Mouse (Mus musculus) embryo, embryonic 10 days (tissue): ENCODE measurements around the gene Ms4a4d.
"Not testable (repeated sequence)": the region's sequence is repeated elsewhere in the genome, so short reads cannot be mapped to it uniquely, and the experiment has no call there.

Experiments
- DNase-seq: peaks from one replicate; pipeline ENCODE4 v3.0.0-alpha.2; 2015; ENCODE audit warnings: low spot score

Gene Ms4a4d

GRCm38 (mm10) chr19:11536593-11536992, at the start of gene Ms4a4d:
Gene Ms4a4d (plus strand): TSS chr19:11536801.
- peak; percentile 4 for DNase-seq

DNA sequence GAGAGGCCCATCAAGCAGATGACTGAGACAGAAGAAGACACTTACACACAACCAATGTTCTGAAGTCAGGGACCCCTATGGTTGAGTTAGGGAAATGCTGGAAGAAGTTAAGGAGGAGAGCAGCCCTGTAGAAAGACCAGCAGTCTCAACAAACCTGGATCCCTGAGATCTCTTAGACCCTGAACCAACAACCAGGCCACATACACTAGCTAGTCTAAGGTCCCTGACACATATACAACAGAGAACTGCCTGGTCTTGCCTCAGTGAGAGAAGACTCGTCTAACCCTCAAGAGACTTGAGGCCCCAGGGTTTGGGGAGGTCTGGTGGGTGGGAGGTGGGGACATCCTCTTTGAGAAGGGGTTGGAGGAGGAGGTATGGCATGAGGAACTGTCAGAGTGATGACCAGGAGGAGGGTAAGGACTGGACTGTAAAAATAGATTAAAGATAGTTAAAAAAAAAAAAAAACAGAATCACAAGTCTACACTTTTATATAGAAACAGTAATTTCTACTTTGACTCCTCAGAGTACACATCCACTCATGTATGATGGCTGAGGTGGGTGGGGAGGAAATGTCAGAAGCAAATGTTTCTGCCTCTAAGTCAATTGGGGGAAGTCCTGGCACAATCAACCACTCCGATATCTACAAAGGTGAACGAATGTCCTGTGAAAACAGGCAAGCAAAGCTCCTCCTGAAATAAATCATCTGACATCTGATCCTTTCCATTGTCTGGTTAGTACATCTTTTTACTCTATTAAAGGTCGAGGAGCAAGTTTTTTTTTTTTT, 45.0 kb upstream of the Ms4a4d start:
- DNase-seq = no peak

- DNase-seq = no peak
Measured at GRCm38 (mm10) chr19:11492671-11493070, 43.9 kb upstream of the Ms4a4d start.

GRCm38 (mm10) chr19:11494519-11494918, 42.1 kb upstream of the Ms4a4d start:
- DNase-seq = no peak

DNA sequence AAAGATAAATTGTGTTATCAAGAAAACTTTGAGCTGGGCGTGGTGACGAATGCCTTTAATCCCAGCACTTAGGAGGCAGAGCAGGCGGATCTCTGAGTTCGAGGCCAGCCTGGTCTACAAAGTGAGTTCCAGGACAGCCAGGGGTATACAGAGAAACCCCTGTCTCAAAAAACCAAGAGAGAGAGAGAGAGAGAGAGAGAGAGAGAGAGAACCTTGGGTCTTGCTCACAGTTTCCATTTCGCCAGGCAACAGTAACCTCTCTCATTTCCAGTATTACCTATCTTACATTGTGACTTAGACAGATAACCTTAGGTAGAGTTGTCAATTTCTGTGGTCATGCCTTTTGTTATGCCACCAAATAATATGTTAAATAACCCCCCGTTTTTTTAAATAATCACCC, 40.2 kb upstream of the Ms4a4d start:
- no peak for DNase-seq

DNA sequence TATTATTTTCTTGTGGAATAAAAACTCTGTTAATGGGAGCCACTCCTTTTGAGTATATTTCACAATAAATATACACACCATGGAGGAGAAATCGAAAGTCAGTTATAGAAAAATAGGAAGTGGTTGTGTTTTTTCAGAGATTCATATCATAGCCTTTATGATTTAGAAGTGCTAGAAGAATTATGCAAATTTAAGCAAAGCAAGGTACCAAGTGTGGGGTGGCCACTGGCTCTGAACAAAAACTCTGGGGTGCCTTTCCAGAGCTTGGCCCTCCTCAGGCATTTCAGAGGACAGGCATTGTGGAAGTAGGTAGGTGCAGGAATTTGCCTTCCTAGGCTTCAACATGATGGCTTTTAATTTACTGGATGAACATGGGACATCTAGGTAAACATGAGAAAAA, 39.3 kb upstream of the Ms4a4d start:
- not testable (repeated sequence) for DNase-seq

GRCm38 (mm10) chr19:11500796-11501195, 35.8 kb upstream of the Ms4a4d start:
- no peak for DNase-seq

DNA sequence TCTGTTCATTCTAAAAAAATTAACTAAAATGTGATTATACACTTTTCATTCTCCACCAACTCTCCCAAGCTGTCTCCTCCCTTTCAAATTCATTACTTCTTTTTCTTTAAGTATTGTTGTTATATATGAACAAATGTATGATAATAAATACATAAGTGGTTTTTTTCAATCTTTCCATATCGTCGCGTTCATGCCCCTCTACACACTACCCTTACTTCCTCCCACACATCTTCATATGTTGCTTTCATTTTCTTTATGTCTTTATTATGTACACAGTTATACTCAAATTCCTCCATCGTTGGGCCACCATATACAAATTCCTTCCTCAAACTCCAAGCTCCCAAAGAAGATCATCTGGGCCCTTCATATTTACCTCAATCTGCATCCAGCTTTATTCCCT, 35.3 kb upstream of the Ms4a4d start:
- no peak for DNase-seq

DNA sequence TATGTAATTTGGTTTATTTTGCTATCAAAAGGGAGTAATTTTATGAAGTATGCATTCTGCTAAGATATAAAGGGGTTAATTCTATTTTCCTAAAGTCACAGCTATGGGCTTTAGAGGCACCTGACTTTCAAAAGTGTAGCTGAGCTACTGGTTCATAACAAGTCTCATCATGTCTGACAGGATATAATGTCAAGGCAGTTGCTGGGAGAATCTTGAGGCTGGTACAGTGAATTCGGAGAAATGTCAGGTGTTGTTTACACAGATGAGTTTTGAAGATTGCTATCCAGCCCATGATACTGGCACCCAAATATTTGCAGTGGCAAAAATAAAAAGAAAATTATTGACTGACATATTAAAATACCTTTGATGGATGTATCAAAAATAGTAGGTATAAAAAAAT, 31.7 kb upstream of the Ms4a4d start:
- no peak for DNase-seq

DNA sequence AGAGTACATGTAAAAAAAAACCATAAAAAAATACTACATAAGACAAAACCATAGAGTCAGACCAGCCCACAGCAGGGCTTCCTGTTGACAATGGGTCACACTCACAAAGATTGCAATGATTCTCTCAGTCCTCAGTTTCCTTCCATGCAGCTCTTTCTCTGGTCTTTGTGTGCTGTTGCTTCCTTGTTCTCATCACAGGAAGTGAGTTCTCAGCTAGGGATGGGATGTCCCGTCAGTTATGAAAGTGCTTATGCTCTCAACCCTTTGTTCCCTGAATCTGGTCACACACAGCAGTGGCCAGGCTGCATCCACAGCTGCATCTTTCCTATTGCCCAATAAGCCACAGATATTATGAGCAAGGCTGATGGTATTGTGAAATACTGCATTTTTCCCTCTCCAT, 23.1 kb upstream of the Ms4a4d start:
- no peak for DNase-seq

DNA sequence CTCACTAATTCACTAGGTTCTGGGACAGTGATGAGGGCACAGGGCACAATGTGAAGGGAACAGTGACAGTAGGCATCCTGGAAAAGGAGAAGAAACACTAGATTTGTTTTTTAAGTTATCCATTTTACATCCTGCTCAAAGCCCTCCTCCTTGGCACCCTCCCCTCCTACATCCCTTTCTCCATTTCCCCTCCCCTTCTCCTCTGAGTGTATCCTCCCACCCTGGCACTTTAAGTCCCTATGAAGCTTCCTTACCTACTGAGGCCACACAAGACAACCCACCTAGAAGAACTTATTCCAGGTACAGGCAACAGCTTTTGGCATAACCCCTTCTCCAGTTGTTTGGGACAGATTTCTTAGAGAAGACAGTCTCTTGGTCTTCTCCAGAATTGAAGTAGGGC, 20.4 kb upstream of the Ms4a4d start, which contains the start of gene Ms4a6b:
Gene Ms4a6b, plus strand, starts transcription at position 267 of the 400 bp plus-strand sequence.
- DNase-seq = no peak

DNA sequence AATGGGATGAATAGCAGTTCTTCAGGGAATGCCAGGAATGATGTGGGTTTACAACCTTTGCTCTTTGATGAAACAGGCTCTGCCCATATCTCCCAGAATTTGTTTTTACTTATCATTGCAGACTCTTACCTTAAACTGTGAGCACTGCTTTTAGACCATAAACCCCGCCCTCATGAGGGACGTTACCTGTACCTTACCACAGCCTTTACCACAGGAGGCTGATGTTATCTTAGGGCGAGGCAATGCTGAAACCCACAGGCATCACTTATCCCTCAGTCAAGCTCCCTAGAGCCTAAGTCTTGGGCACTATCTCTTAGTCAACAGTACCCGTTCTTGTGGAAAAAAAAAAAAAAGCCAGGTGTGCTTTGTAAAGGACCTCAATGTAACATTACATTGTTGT, 19.8 kb upstream of the Ms4a4d start:
- no peak for DNase-seq

DNA sequence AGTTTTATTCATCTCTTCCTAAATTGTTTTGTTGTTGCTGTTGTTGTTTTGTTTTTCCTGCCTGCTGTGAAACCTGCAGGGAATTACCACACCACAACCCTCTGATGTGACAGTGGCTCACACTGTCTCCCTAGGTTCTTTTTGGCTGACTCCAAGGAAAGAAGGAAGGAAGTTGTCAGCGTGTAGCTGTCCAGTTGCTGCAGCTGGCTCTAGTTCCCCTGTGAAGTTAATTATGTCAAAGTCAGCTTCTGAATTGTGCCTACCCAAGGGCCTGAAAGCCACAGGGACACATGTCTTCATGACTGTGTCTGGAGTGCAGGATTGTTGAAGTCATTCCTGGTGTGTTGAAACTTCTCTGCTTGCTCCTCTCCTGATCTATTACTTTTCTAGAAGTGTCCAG, 19.2 kb upstream of the Ms4a4d start:
- not testable (repeated sequence) for DNase-seq

- DNase-seq = not testable (repeated sequence)
Measured at GRCm38 (mm10) chr19:11518356-11518755, 18.2 kb upstream of the Ms4a4d start.

- DNase-seq = no peak
Measured at GRCm38 (mm10) chr19:11520146-11520545, 16.5 kb upstream of the Ms4a4d start.

DNA sequence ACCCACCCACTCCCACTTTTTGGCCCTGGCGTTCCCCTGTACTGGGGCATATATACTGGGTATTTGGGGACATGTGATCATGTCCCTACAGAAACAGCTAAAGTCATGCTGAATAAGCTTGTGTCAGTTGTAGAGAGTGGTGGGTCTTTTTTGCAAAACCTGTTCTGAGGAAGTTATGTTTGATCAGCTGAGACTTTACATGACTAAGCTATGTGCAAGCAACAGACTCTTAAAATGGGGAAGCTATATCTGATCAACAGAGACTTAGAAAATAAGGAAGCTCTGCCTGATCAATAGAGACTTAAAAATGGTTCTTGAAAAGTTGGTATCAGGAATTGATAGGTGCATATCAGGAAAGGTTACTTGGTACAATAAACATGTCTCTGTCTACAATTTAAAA, 3.2 kb upstream of the Ms4a4d start:
- DNase-seq = no peak

DNA sequence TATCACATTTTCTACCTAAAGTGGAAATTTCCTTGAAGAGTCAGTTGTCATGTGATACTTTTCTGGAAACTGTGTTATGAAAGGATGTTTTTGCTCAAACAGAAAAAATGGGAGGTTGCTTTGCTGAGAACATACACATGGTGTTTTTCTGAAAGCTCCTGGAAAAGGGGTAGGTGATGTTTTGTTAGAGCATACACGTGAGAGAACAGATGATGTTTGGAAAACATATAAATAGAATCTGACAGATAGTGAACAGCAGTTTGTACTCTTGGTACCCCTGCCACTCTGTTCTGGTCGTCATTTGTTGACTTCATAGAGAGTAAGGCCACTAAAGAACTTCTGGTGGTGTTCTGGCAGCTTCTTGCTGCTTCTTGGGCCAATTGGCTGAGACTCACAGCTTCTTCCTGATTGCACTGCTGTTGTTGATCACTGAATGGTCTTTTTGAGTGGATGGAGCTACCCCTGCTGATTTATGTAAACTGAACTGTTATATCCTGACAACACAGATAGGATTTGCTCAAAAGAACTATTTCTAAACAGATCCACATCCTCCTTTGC, 2.6 kb upstream of the Ms4a4d start:
- no peak for DNase-seq

- peak; percentile 54 for DNase-seq
Measured at GRCm38 (mm10) chr19:11537336-11537735, 735 bp downstream of the Ms4a4d start.

DNA sequence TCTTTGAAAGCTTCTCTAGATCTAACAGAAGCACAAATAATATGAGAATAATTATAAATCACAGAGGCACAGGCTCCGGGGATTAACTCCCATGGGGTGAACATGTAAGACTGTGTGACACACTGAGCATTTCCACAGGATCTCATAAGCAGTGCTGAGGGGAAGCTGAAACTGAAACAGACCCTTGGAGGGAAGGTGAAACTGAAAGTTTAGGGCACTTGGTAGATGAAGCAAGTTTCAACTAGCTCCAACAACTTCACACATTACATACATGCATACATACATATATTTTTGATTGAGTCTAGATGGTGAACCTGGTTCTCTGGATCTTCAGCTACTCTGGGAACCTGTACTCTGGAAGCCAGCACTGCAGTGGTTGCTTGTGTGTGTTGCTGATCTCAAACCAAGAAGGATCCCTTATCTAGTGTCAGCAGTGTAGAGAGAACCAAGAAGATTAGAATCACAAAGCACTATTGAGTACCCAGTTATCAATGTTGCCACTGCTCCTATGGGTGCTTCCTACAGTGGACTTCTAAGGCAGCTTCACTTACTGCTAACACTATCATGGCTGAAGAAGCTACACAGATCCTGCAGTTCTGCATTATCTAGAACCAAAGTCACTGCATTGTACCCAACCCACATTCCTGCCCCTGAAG, 3.7 kb downstream of the Ms4a4d start:
- DNase-seq = not testable (repeated sequence)

- DNase-seq = not testable (repeated sequence)
Measured at GRCm38 (mm10) chr19:11544383-11544782, 7.8 kb downstream of the Ms4a4d start.

GRCm38 (mm10) chr19:11547911-11548310, 11.3 kb downstream of the Ms4a4d start:
- DNase-seq = no peak

DNA sequence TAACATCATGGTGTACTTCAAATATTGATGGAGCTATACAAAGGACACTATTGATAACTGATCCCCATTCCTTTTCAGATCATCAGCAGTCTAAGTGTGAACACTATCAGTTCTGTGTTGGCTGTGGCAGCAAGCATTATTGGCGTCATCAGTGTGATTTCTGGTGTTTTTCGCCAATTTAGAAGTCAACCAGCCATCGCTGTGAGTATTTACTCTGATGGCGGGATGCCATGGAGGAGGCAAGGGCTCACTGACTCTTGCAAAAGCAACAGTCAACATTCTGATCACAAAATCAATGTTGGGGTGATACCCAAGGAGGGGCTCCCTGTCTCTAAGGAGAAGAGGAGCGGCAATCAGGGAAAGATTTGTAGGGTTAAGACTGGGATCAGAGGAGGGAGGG, 18.1 kb downstream of the Ms4a4d start:
- DNase-seq = no peak

DNA sequence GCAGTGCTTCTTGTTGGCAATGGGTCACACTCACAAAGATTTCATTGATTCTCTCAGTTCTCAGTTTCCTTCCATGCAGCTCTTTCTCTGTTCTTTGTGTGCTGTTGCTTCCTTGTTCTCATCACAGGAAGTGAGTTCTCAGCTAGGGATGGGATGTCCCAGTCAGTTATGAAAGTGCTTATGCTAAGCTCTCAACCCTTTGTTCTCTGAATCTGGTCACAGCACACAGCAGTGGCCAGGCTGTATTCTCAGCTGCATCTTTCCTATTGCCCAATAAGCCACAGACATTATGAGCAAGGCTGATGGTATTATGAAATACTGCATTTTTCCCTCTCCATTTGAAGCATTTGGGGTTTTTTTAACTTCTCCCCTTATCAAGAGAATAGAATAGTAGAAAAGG, 23.0 kb downstream of the Ms4a4d start:
- DNase-seq = not testable (repeated sequence)
